Mouse (Mus musculus) olfactory bulb, adult 2 months (tissue): ENCODE data around the gene Adgrg5.

Source experiments
- CTCF ChIP-seq: fragments of 200-500 bp; IDR thresholded peaks from 2 replicates; pipeline ENCODE4 v1.5.1; 2012; ENCODE audit warnings: low read depth, mild to moderate bottlenecking, low read length, moderate library complexity; ENCODE audit not compliant: insufficient read depth
- POLR2A ChIP-seq: fragments of 200-500 bp; IDR thresholded peaks from 2 replicates; pipeline ENCODE4 v1.6.1; 2012; ENCODE audit warnings: mild to moderate bottlenecking, low read depth, low read length, moderate library complexity; ENCODE audit not compliant: insufficient read depth

- TF ChIP-seq POLR2A (no peak), CTCF (no peak)
Observed at GRCm38 (mm10) chr8:94903709-94904108, 19.8 kb upstream of the Adgrg5 start.
